Mouse (Mus musculus) kidney, embryonic 15.5 days (tissue): ENCODE measurements around the gene 9030624G23Rik. TPM values are rescaled to one million over a fixed set of nuclear protein-coding genes. Genes with fewer than 3 reads are reported as not detected.
"Not testable (repeated sequence)": the region's sequence is repeated elsewhere in the genome, so short reads cannot be mapped to it uniquely, and the experiment has no call there.

Source experiments
- ATAC-seq: fragments of 200-750 bp; cut with Nextera tagmentation; replicated peaks from 2 replicates; pipeline ENCODE4 v1.8.0; 2017; ENCODE audit warnings: moderate TSS enrichment; ENCODE audit not compliant: low FRiP score
- H3K27ac ChIP-seq: fragments of 300-500 bp; sonication (generic); 2 replicates; pipeline ENCODE4 v1.5.1; 2015; ENCODE audit warnings: mild to moderate bottlenecking, inconsistent platforms
- H3K27me3 ChIP-seq: fragments of 300-500 bp; sonication (generic); 2 replicates; pipeline ENCODE4 v1.6.1; 2015; ENCODE audit warnings: inconsistent platforms
- H3K36me3 ChIP-seq: fragments of 300-500 bp; sonication (generic); 2 replicates; pipeline ENCODE4 v1.6.1; 2015; ENCODE audit warnings: inconsistent platforms
- H3K4me1 ChIP-seq: fragments of 300-500 bp; sonication (generic); 2 replicates; pipeline ENCODE4 v1.6.1; 2015; ENCODE audit warnings: inconsistent platforms
- H3K4me2 ChIP-seq: fragments of 300-500 bp; sonication (generic); 2 replicates; pipeline ENCODE4 v1.6.1; 2015; ENCODE audit warnings: moderate library complexity, mild to moderate bottlenecking, inconsistent platforms
- H3K4me3 ChIP-seq: fragments of 300-500 bp; sonication (generic); replicated peaks from 2 replicates; pipeline ENCODE4 v1.5.1; 2015; ENCODE audit warnings: mild to moderate bottlenecking, inconsistent platforms
- H3K9ac ChIP-seq: fragments of 300-500 bp; sonication (generic); 2 replicates; pipeline ENCODE4 v1.6.1; 2015; ENCODE audit warnings: mild to moderate bottlenecking, inconsistent platforms
- H3K9me3 ChIP-seq: fragments of 300-500 bp; sonication (generic); replicated peaks from 2 replicates; pipeline ENCODE4 v1.6.1; 2016; ENCODE audit warnings: inconsistent platforms
- WGBS: fragments of 180-500 bp; shearing (Covaris S2); methylation state at CpG from one replicate; pipeline ENCODE4 v1.1.7; 2015; ENCODE audit warnings: mixed read lengths; 5-methylcytosine and 5-hydroxymethylcytosine counted together
- polyA plus RNA-seq: library from polyadenylated mRNA; unstranded; fragments of >200 nt; fragmentation: Nextera tagmentation; extraction: Ambion mirVana; gene quantifications from 2 replicates; pipeline ENCODE4 v1.2.1, GENCODE M21; 2015

Gene 9030624G23Rik
- polyA plus RNA-seq, result 2.4 and 2.9 TPM in 2 replicates

DNA sequence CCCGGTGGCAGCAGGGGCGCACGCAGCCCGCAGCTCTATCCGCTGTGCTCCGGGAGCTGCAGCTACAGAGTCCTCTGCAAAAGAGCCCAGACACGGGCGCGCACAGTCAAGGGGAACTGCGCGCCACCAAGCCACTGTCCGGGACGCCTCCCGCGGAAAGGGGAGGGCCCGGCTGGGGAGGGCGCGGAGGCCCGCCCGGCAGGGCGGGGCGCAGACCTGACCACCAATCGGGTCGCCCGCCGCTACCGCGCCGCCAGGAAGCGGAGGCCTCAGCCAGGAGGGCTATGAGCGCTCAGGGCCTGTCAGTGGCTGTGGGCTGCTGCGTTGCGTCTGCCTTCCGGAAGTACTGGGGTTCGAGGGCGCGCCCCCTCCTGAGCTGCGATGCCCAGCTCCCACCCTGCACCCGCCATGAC lies at the start of gene 9030624G23Rik:
Gene 9030624G23Rik (minus strand): TSS at position 139 of the 413 bp plus-strand sequence.
- peak within 1 kb of the TSS; percentile 56 for H3K4me2 ChIP-seq
- not testable (repeated sequence) for H3K36me3 ChIP-seq, H3K4me1 ChIP-seq, H3K9me3 ChIP-seq, H3K27me3 ChIP-seq
- peak within 1 kb of the TSS; percentile 56 for H3K4me3 ChIP-seq
- peak within 1 kb of the TSS; percentile 71 for H3K27ac ChIP-seq
- peak; percentile 69; the same call in 1 of the 2 replicates for ATAC-seq
- under 1% methylated on average over 27 of the region's 39 CpGs for WGBS
- H3K9ac ChIP-seq, result peak within 1 kb of the TSS; percentile 59

GRCm38 (mm10) chr12:24083096-24083495 lies 13.9 kb downstream of the 9030624G23Rik start:
- H3K27ac ChIP-seq, ATAC-seq, H3K36me3 ChIP-seq, H3K4me1 ChIP-seq, H3K27me3 ChIP-seq, H3K9me3 ChIP-seq, H3K9ac ChIP-seq, H3K4me3 ChIP-seq, H3K4me2 ChIP-seq: not testable (repeated sequence)
- 89% methylated on average over 2 of the region's 5 CpGs for WGBS
